Mouse (Mus musculus) liver, embryonic 16.5 days (tissue): Measurements from ENCODE around the gene Golga4. TPM values are rescaled to one million over a fixed set of nuclear protein-coding genes. Genes with fewer than 3 reads are reported as not detected.

Source experiments
- polyA plus RNA-seq: library from polyadenylated mRNA; unstranded; fragments of >200 nt; fragmentation: Nextera tagmentation; extraction: Ambion mirVana; gene quantifications from 2 replicates; pipeline ENCODE4 v1.2.1, GENCODE M21; 2015

Golga4 gene
- polyA plus RNA-seq, 1 experiment from 2014 or later = 13.7 TPM

Other genes starting within 250 kb of the Golga4 start
- 0.06 TPM in 1 of 2 replicates, not detected in the other for gene Eomes, start 28.1 kb upstream of the Golga4 start, polyA plus RNA-seq
- 1.1 and 1.4 TPM in 2 replicates for gene Itga9, start 100.4 kb downstream of the Golga4 start, polyA plus RNA-seq